Mouse (Mus musculus) myocyte (in vitro differentiated cells): Measurements from ENCODE around the gene Mcm8. TPM values are rescaled to one million over a fixed set of nuclear protein-coding genes. Genes with fewer than 3 reads are reported as not detected.

ENCODE experiments used
- H3K27me3 ChIP-seq: one replicate; pipeline ENCODE4 v1.6.1; 2011; ENCODE audit not compliant: control insufficient read depth, insufficient read depth, insufficient read length
- H3K36me3 ChIP-seq: one replicate; pipeline ENCODE4 v1.6.1; 2011; ENCODE audit not compliant: control insufficient read depth, insufficient read depth
- H3K4me2 ChIP-seq: one replicate; pipeline ENCODE4 v1.6.1; 2011; ENCODE audit warnings: low read depth, control low read depth
- H3K4me3 ChIP-seq: one replicate; pipeline ENCODE4 v1.5.1; 2011; ENCODE audit warnings: mild to moderate bottlenecking, control low read depth, moderate library complexity
- H3K79me2 ChIP-seq: one replicate; pipeline ENCODE4 v1.6.1; 2011; ENCODE audit not compliant: control insufficient read depth, insufficient read depth
- H3ac ChIP-seq: one replicate; pipeline ENCODE4 v1.6.1; 2011; ENCODE audit not compliant: control insufficient read depth, insufficient read length
- CEBPB ChIP-seq: IDR thresholded peaks from 2 replicates; pipeline ENCODE4 v1.6.1; 2011; ENCODE audit warnings: mild to moderate bottlenecking, moderate library complexity; ENCODE audit not compliant: poor library complexity, insufficient read depth, severe bottlenecking
- E2F4 ChIP-seq: IDR thresholded peaks from one replicate; pipeline ENCODE4 v1.6.1; 2011; ENCODE audit warnings: mild to moderate bottlenecking, control low read depth, moderate library complexity; ENCODE audit not compliant: insufficient read depth
- MAX ChIP-seq: IDR thresholded peaks from one replicate; pipeline ENCODE4 v1.6.1; 2011; ENCODE audit warnings: low read depth, mild to moderate bottlenecking, control low read depth
- MYOD1 ChIP-seq, 3 experiments: IDR thresholded peaks; one replicate each; pipeline ENCODE4 v1.6.1; 2011; ENCODE audit warnings: control low read depth in 2 of 3, low read depth in 2 of 3, mild to moderate bottlenecking in 2 of 3, moderate library complexity in 1 of 3; ENCODE audit not compliant: insufficient read length in 2 of 3, control insufficient read depth in 1 of 3
- MYOG ChIP-seq, 3 experiments: IDR thresholded peaks; one replicate each; pipeline ENCODE4 v1.6.1; 2011; ENCODE audit warnings: control low read depth in 2 of 3, low read depth in 2 of 3, mild to moderate bottlenecking in 2 of 3; ENCODE audit not compliant: insufficient read length in 2 of 3, control insufficient read depth in 1 of 3, insufficient read depth in 1 of 3
- POLR2A ChIP-seq: IDR thresholded peaks from one replicate; pipeline ENCODE4 v1.6.1; 2011; ENCODE audit warnings: low read depth, mild to moderate bottlenecking, control low read depth, moderate library complexity; ENCODE audit not compliant: insufficient read length
- POLR2AphosphoS2 ChIP-seq: IDR thresholded peaks from one replicate; pipeline ENCODE4 v1.6.1; 2011; ENCODE audit warnings: low read depth, control low read depth; ENCODE audit not compliant: insufficient read length
- REST ChIP-seq: IDR thresholded peaks from one replicate; pipeline ENCODE4 v1.6.1; 2011; ENCODE audit warnings: mild to moderate bottlenecking, control low read depth, moderate library complexity; ENCODE audit not compliant: insufficient read depth, insufficient read length
- SRF ChIP-seq: IDR thresholded peaks from one replicate; pipeline ENCODE4 v1.6.1; 2011; ENCODE audit warnings: low read depth; ENCODE audit not compliant: control insufficient read depth, insufficient read length
- TCF12 ChIP-seq: IDR thresholded peaks from one replicate; pipeline ENCODE4 v1.6.1; 2011; ENCODE audit warnings: mild to moderate bottlenecking, control low read depth; ENCODE audit not compliant: poor library complexity, insufficient read depth, severe bottlenecking
- TCF3 ChIP-seq: IDR thresholded peaks from one replicate; pipeline ENCODE4 v1.6.1; 2011; ENCODE audit warnings: low read depth, control low read depth; ENCODE audit not compliant: insufficient read length
- USF1 ChIP-seq: IDR thresholded peaks from one replicate; pipeline ENCODE4 v1.6.1; 2011; ENCODE audit warnings: low read depth, mild to moderate bottlenecking, control low read depth, moderate library complexity
- polyA plus RNA-seq: library from polyadenylated mRNA; unstranded; fragments of >200 nt; fragmentation: generic; extraction: Trizol; gene quantifications from one replicate; pipeline ENCODE4 v1.2.1, GENCODE M21; 2012; ENCODE audit warnings: missing spikeins

Gene Mcm8
- polyA plus RNA-seq, 1 experiment = 1.5 TPM

- H3K27me3 ChIP-seq = peaks cover 39% of the 10 kb centered on the region
- no peak for TF ChIP-seq USF1
- peak in 2 of 3 experiments; percentile 35 to 53 for TF ChIP-seq MYOD1 (IDR thresholded peaks at IDR 0.05; ENCODE audit: control insufficient read depth in 1 of 3, insufficient read length in 2 of 3, low read depth in 2 of 3)
- peak in 2 of 3 experiments; percentile 12 to 34 for TF ChIP-seq MYOG (IDR thresholded peaks at IDR 0.05; ENCODE audit: control insufficient read depth in 1 of 3, insufficient read depth in 1 of 3, insufficient read length in 2 of 3, low read depth in 2 of 3)
- no peak for TF ChIP-seq REST
- no peaks in the 10 kb centered on the region for H3K36me3 ChIP-seq
- H3K4me2 ChIP-seq = peak overlapping the region; percentile 58
- H3K4me3 ChIP-seq = no peak overlapping the region
- no peak overlapping the region for H3ac ChIP-seq
- no peaks in the 10 kb centered on the region for H3K79me2 ChIP-seq
These were observed 63.5 kb downstream of the Mcm8 start for GRCm38 (mm10) chr2:132879261-132880044.

GRCm38 (mm10) chr2:132880844-132881645 lies 65.1 kb downstream of the Mcm8 start, which contains the start of gene Lrrn4:
Gene Lrrn4 (minus strand): TSS chr2:132880891.
- Histone ChIP-seq H3ac (no peak within 1 kb of the TSS), H3K79me2 (no peaks in the 10 kb centered on the region), H3K4me2 (peak within 1 kb of the TSS; percentile 58), H3K27me3 (peaks cover 38% of the 10 kb centered on the region), H3K4me3 (no peak within 1 kb of the TSS), H3K36me3 (no peaks in the 10 kb centered on the region)
- TF ChIP-seq TCF3 = no peak
- no peak for TF ChIP-seq TCF12
- TF ChIP-seq POLR2A = no peak
- TF ChIP-seq USF1 = no peak
- TF ChIP-seq MYOD1 (IDR thresholded peaks at IDR 0.05; ENCODE audit: control insufficient read depth in 1 of 3, insufficient read length in 2 of 3, low read depth in 2 of 3) = no peak
- TF ChIP-seq SRF = no peak
- TF ChIP-seq E2F4 = no peak

GRCm38 (mm10) chr2:132884303-132884967 lies 68.5 kb downstream of the Mcm8 start:
- no peak overlapping the region for H3K4me3 ChIP-seq
- H3K4me2 ChIP-seq = no peak overlapping the region
- H3ac ChIP-seq = no peak overlapping the region
- peaks cover 18% of the 10 kb centered on the region for H3K27me3 ChIP-seq
- H3K36me3 ChIP-seq = no peaks in the 10 kb centered on the region
- TF ChIP-seq REST (no peak), MYOD1 (IDR thresholded peaks at IDR 0.05; ENCODE audit: control insufficient read depth in 1 of 3, insufficient read length in 2 of 3, low read depth in 2 of 3) (peak in 1 of 3 experiments; percentile 10), MYOG (IDR thresholded peaks at IDR 0.05; ENCODE audit: control insufficient read depth in 1 of 3, insufficient read depth in 1 of 3, insufficient read length in 2 of 3, low read depth in 2 of 3) (peak in 1 of 3 experiments; percentile 64)
- H3K79me2 ChIP-seq = no peaks in the 10 kb centered on the region

- no peak for TF ChIP-seq MAX
- TF ChIP-seq CEBPB = no peak
- no peak for TF ChIP-seq MYOG (IDR thresholded peaks at IDR 0.05; ENCODE audit: control insufficient read depth in 1 of 3, insufficient read depth in 1 of 3, insufficient read length in 2 of 3, low read depth in 2 of 3)
- TF ChIP-seq TCF12 = no peak
- TF ChIP-seq POLR2AphosphoS2 = no peak
- no peak for TF ChIP-seq POLR2A
- TF ChIP-seq REST = no peak
- TF ChIP-seq E2F4 = no peak
- TF ChIP-seq MYOD1 (IDR thresholded peaks at IDR 0.05; ENCODE audit: control insufficient read depth in 1 of 3, insufficient read length in 2 of 3, low read depth in 2 of 3) = no peak
- H3K36me3 ChIP-seq = no peaks in the 10 kb centered on the region
- H3K79me2 ChIP-seq = no peaks in the 10 kb centered on the region
- H3ac ChIP-seq = no peak overlapping the region
- no peak overlapping the region for H3K4me3 ChIP-seq
- H3K27me3 ChIP-seq = peaks cover 13% of the 10 kb centered on the region
- no peak overlapping the region for H3K4me2 ChIP-seq
These were observed 69.4 kb downstream of the Mcm8 start for GRCm38 (mm10) chr2:132885312-132885711.

Other genes starting within 250 kb of the Mcm8 start
- gene Gpcpd1, start 228.4 kb upstream of the Mcm8 start, polyA plus RNA-seq = 6.1 TPM
- gene Shld1, start 129.2 kb upstream of the Mcm8 start, polyA plus RNA-seq = 5.1 TPM
- 0.04 TPM for gene Chgb, start 34.9 kb upstream of the Mcm8 start, polyA plus RNA-seq
- gene Trmt6, start 86 bp upstream of the Mcm8 start, polyA plus RNA-seq = 13.3 TPM
- gene Crls1, start 30.5 kb downstream of the Mcm8 start, polyA plus RNA-seq = 46.4 TPM
- gene Lrrn4, start 64.8 kb downstream of the Mcm8 start, polyA plus RNA-seq = not detected
- not detected for gene Fermt1, start 129.8 kb downstream of the Mcm8 start, polyA plus RNA-seq